Mouse (Mus musculus): ENCODE measurements around the gene Bsn.

DNA sequence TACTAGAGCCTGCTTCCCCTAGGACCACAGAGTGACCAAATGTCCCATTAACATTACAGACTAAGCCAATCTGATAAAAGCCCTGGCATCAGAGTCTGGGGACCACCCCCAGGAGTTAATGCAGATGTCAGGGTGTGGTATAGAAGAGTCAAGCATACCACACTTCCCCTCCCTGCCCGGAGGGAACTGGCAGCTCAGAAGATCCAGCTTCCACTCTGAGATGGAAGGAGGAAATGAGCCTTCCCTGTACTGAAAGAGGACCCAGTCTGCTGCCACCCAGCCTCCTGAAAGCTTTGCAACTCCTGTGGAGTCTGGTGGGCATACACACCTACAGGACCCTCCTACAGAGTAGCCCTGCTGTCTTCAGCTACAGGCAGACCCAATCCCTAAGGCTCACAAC, 135.1 kb downstream of the Bsn start:
- no peak for TF ChIP-seq CTCF (IDR thresholded peaks at IDR 0.05; ENCODE audit: extremely low read depth, insufficient read depth, low read length)
- TF ChIP-seq POLR2A (IDR thresholded peaks at IDR 0.05; ENCODE audit: extremely low read depth, insufficient read depth, low read length), result no peak

All from cortical plate, adult 2 months (tissue).